Mouse (Mus musculus) E14TG2a.4 (cell line): ENCODE results near the gene Tab1.

Experiments used
- H3K27me3 ChIP-seq: 2 replicates; pipeline ENCODE4 v1.6.1; 2014; ENCODE audit warnings: low read length, control low read depth; ENCODE audit not compliant: insufficient read depth
- H3K36me3 ChIP-seq: 2 replicates; pipeline ENCODE4 v1.6.1; 2014; ENCODE audit warnings: low read length, control low read depth; ENCODE audit not compliant: insufficient read depth
- H3K4me1 ChIP-seq: replicated peaks from 2 replicates; pipeline ENCODE4 v1.6.1; 2014; ENCODE audit warnings: low read depth, low read length, control low read depth
- H3K4me3 ChIP-seq: replicated peaks from 2 replicates; pipeline ENCODE4 v1.5.1; 2014; ENCODE audit warnings: mild to moderate bottlenecking, low read length
- H3K9me3 ChIP-seq: 2 replicates; pipeline ENCODE4 v1.6.1; 2014; ENCODE audit warnings: low read length, control low read depth
- CTCF ChIP-seq: conservative IDR thresholded peaks from 2 replicates; pipeline ENCODE4 v1.5.1; 2014; ENCODE audit warnings: low read length
- NANOG ChIP-seq: IDR thresholded peaks from 2 replicates; pipeline ENCODE4 v1.6.1; 2014; ENCODE audit warnings: borderline replicate concordance, low read length, mixed read lengths
- POU5F1 ChIP-seq: IDR thresholded peaks from 2 replicates; pipeline ENCODE4 v1.6.1; 2014; ENCODE audit warnings: low read length, borderline replicate concordance

The Tab1 gene

DNA sequence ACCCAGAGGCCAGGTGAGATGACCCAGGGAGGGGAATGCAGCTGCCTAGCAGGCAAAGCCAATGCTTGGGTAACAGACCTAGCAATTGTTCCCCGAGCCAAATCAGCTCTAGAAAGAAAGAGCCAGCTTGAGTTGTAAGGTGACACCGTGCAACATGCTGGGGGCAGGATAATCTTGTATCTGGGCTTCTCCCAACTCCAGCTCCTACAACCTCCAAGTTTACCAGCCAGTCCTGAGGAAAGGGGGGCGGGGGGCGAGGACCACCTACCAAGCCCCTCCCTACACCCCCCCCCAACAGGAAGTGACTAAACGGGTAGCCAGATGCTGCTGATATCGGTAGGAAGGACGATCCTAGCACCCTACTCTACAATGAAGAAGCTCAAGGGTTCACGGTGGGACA, 38.4 kb downstream of the Tab1 start:
- Histone ChIP-seq H3K9me3 (no peaks in the 10 kb centered on the region), H3K27me3 (peaks cover 25% of the 10 kb centered on the region), H3K4me3 (peak overlapping the region; percentile 76), H3K36me3 (no peaks in the 10 kb centered on the region), H3K4me1 (peaks cover 73% of the 10 kb centered on the region)
- TF ChIP-seq POU5F1 (no peak), CTCF (no peak)

DNA sequence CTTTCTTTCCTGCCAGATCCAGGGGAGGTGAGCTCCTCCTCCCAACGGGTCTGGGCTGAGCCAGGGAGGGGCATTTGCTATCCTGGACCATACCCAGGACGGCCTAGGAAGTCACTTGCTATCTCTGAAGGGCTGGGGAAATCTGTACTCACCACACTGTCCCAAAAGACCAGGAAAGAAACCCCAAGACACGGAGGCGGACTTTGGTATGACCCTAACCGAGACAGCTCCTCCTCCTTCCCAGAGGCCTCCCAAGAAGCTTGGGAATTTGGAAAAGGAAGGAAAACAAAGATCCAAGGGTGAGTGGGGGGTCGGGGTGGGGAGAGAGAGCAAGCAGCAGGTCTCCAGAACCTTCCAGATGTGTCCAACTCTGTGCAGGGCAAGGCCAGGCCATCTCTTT, 38.9 kb downstream of the Tab1 start:
- no peaks in the 10 kb centered on the region for H3K36me3 ChIP-seq
- peak overlapping the region; percentile 76 for H3K4me3 ChIP-seq
- TF ChIP-seq NANOG (no peak), POU5F1 (no peak), CTCF (no peak)
- no peaks in the 10 kb centered on the region for H3K9me3 ChIP-seq
- H3K4me1 ChIP-seq, result peaks cover 74% of the 10 kb centered on the region
- H3K27me3 ChIP-seq, result peaks cover 25% of the 10 kb centered on the region

DNA sequence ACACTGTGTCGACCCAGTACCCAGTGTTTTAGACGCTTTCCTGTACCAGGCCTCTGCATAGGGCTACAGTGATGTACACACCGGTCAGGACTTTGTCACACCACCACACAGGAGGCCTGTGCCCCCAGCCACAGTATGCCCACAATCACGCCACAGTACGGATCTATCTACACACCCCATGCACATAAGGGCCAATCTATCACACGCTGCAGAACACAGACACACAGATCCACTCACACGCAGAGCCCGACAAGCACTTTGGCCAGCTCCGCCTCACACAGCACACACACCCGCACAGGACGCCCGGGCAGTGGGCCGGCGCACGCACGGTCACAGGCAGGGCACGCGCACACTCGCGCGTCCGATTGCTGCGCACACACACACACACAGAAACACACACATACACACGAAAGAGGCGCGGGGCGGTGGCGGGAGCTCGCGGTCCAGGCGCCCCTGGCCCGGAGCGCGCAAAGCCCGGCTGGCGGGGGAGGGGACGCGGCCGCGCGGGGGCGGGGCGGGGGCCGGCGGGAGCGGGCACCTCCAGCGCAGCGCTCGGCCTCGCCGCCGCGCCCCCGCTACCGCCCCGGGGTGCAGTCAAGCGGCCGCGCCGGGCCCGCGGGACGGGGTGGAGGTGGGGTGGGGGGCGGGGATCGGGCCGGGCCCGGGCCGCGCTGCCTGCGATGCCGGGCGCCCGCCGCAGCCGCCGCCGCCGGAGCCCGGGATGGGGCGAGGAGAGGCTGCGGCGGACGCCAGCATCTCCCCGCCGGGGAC, 40.3 kb downstream of the Tab1 start, which contains the start of gene Mgat3:
TSS of gene Mgat3 (plus strand) at position 721 of the 771 bp plus-strand sequence.
- Histone ChIP-seq H3K4me3 (peak within 1 kb of the TSS; percentile 86), H3K36me3 (no peaks in the 10 kb centered on the region), H3K9me3 (no peaks in the 10 kb centered on the region), H3K4me1 (peaks cover 69% of the 10 kb centered on the region), H3K27me3 (peaks cover 28% of the 10 kb centered on the region)
- no peak for TF ChIP-seq NANOG
- TF ChIP-seq CTCF, result no peak
- TF ChIP-seq POU5F1, result no peak

DNA sequence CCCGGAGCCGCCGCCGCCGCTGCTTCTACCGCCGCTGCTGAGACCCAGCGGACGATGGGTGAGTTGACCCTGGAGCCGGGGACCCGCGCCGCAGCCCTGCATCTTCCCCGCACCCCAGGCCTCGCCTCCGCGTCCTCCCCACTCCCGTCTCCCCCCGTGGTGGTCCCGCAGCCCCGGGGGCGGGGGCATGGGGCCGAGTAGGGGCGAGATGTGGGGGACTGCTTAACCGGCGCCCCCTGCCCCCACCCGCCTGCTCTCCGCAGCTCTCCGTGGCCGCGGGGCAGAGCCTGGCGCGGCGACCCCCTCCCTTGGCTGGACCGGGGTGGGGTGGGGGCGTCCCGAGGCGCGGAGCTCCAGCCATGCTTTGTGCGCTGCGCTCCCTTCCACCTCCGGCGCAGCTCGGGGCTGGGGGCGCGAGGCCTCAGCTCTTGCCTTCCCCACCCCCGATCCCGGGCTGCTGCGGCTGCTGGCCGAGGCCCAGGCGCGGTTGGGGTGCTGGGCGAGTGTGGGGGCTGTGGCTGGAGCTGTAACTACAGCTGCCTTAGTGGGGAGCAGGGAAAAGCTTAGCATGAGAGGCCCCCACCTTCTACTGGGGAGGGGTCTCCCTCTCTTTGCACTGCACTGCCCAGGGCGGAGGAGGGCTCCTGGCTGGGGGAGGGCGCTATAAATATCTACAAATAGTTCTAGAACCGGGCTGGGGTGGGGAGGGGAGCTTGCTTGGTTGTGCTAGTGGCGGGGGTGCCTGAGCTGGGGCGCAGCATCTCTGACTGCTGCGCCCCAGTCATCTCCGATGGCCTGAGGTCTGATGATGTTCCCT, 41.1 kb downstream of the Tab1 start:
- Histone ChIP-seq H3K4me1 (peaks cover 63% of the 10 kb centered on the region), H3K27me3 (peaks cover 28% of the 10 kb centered on the region), H3K4me3 (peak overlapping the region; percentile 86), H3K36me3 (no peaks in the 10 kb centered on the region), H3K9me3 (no peaks in the 10 kb centered on the region)
- no peak for TF ChIP-seq CTCF
- TF ChIP-seq POU5F1, result no peak
- TF ChIP-seq NANOG, result no peak

DNA sequence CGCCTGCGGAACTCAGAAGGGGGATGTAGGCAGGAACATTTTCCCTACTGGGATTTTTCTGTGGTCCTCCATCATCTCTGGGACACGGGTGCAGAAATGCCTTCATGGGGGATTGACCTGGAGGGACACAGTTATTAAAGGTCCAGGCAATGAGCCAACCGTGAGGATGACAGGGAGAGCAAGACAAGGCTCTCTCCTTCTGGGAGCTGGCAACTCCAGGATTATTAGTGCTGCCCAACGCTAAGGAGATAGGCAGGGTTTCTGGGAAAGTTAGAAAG, 41.6 kb downstream of the Tab1 start:
- Histone ChIP-seq H3K9me3 (no peaks in the 10 kb centered on the region), H3K4me1 (peaks cover 57% of the 10 kb centered on the region), H3K4me3 (peak overlapping the region; percentile 86), H3K36me3 (no peaks in the 10 kb centered on the region), H3K27me3 (peaks cover 28% of the 10 kb centered on the region)
- TF ChIP-seq POU5F1, result no peak
- no peak for TF ChIP-seq NANOG
- no peak for TF ChIP-seq CTCF

DNA sequence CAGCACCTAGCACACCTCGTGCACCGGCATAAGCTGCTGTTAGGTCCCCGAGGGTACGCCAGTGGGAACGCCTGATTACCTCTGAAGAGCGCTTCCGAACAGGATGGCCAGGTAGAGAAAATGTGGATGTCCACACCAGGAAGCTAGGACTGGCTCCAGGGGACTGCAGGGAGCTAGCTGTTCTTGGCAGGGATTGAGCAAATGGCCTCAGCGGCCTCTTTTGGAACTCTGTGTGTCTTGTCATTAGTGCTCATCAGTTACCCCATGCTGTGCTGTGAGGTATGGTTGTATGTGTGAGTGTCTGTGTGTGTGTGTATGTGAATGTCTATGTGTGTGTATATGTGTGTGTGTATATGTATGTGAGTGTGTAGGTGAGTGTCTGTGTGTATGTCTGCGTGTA, 42.4 kb downstream of the Tab1 start:
- H3K4me1 ChIP-seq, result peaks cover 55% of the 10 kb centered on the region
- no peak for TF ChIP-seq CTCF
- TF ChIP-seq NANOG, result no peak
- TF ChIP-seq POU5F1, result no peak
- H3K27me3 ChIP-seq, result peaks cover 28% of the 10 kb centered on the region
- no peaks in the 10 kb centered on the region for H3K9me3 ChIP-seq
- H3K4me3 ChIP-seq, result 0 out of 2 replicates have a peak overlapping the region, but pooled peaks have one; percentile 86
- H3K36me3 ChIP-seq, result no peaks in the 10 kb centered on the region

DNA sequence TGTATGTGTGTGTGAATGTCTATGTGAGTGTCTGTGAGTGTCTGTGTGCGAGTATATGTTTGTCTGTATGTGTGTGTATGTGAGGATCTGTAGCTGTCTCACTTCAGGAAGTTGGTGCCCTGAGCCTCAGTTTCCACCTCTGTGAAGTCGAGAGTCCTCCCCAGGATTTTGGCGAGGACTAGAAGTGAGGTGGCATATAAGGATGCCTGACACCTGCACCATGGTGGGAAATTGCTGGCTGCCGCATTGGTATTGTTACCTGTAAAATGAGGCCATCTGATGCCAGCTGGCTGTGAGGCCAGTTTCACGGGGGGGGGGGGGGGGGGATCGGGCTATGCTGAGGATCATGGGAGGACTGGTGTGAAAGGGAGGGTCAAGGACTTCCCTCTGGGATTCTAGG, 42.8 kb downstream of the Tab1 start:
- Histone ChIP-seq H3K27me3 (peaks cover 28% of the 10 kb centered on the region), H3K4me3 (no peak overlapping the region), H3K9me3 (no peaks in the 10 kb centered on the region), H3K36me3 (no peaks in the 10 kb centered on the region), H3K4me1 (peaks cover 55% of the 10 kb centered on the region)
- no peak for TF ChIP-seq CTCF
- no peak for TF ChIP-seq NANOG
- TF ChIP-seq POU5F1, result no peak

DNA sequence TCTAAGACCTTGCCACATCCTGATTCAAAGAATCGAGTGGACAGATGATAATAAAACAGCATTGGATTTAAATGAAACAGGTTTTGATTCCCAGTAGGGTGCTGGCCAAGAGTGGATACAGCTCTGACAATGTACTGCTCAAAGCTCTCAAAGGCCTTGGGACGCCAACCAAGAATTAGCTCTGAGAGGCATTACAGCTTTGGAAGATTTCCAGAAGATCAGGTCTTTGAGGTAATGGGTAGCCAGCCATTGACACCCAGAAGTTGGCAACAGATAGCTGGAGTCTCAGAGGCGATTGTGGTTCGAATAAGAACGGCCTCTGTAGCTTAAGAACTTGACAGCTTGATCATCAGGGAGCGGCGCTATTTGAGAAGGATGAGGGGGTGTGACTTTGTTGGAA, 48.6 kb downstream of the Tab1 start:
- H3K9me3 ChIP-seq, result no peaks in the 10 kb centered on the region
- 0 out of 2 replicates have a peak, but pooled peaks cover 3% of the 10 kb centered on the region for H3K27me3 ChIP-seq
- H3K4me3 ChIP-seq, result no peak overlapping the region
- H3K36me3 ChIP-seq, result no peaks in the 10 kb centered on the region; the same call in 1 of the 2 replicates
- TF ChIP-seq CTCF (no peak), POU5F1 (no peak), NANOG (no peak)
- H3K4me1 ChIP-seq, result peaks cover 17% of the 10 kb centered on the region
